Mouse (Mus musculus): ENCODE data around the gene Pomgnt2. TPM values are rescaled to one million over a fixed set of nuclear protein-coding genes. Genes with fewer than 3 reads are reported as not detected.

Gene Pomgnt2
- polyA plus RNA-seq, 1 experiment from 2014 or later = 15.4 TPM

DNA sequence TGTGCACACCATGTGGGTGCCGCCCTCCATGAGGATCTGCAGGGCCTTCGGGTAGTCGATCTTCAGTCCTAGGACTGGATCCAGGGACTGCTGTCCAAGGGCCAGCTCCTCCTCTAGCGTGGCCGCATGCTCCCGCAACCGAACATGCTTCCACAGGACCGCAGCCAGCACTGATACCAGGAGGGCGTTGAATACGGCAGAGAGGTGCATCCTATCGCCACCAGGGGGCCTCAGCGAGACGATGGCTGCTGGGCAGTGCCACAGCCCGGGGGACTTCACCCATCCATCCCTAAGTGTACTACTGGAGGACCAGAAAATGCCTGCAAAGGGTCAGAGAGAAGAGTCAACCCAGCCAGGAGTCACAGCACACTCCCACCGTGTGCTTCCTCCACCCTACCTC lies 13.4 kb downstream of the Pomgnt2 start:
- WGBS = 56% methylated on average over 15 of the region's 15 CpGs
- peak; percentile 44; the same call in 1 of the 2 replicates for ATAC-seq (ENCODE audit: low FRiP score, low read depth)
- H3K4me2 ChIP-seq (replicated peaks) = no peak overlapping the region
- no peak overlapping the region for H3K4me3 ChIP-seq
- peaks cover 2% of the 10 kb centered on the region; the same call in 1 of the 2 replicates for H3K4me1 ChIP-seq
- no peak overlapping the region for H3K9ac ChIP-seq (replicated peaks)
- H3K27me3 ChIP-seq = no peaks in the 10 kb centered on the region
- H3K27ac ChIP-seq (replicated peaks) = no peak overlapping the region
- H3K9me3 ChIP-seq = no peaks in the 10 kb centered on the region
- peaks cover 13% of the 10 kb centered on the region for H3K36me3 ChIP-seq

DNA sequence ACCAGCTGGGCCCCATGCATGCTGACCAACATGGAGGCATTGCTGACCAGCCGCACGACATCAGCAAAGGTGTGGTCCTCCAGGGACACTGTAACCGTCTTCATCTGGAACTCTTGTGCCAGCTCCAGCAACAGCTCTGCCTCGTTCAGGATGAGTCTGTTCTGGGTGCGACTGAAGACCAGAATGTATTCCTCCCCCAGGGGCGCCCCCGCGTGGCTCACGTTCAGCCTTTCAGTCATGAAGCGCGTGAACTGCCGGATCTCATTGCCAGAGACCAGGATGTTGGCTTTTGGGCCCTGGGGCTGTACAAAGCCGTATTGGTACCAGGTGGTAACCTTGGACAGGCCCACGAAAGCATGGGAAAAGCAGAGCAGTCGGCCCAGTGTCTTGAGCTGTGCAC lies 14.2 kb downstream of the Pomgnt2 start:
- 93% methylated on average over 15 of the region's 15 CpGs for WGBS
- Histone ChIP-seq H3K9me3 (no peaks in the 10 kb centered on the region), H3K4me2 (replicated peaks) (no peak overlapping the region)

DNA sequence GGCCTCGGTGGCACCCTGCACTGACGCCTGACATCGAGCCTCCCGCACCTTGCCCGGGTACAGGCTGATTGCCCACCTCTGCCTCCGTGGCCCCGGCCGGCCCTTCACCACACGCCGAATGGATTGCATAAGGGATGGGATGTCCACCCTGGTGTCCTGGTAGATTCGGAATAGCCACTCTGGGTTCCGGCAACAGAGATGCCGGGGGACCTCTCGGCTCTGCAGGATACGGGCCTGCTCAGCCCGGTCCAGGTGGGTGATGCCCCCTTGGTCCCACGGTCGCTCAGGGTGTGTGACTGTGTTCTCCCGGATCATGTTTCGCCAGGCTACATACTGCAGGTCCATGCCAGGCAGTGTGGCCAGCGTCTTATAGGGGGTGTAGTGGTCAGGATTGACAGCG lies 14.7 kb downstream of the Pomgnt2 start:
- Histone ChIP-seq H3K36me3 (peaks cover 13% of the 10 kb centered on the region), H3K9ac (replicated peaks) (no peak overlapping the region), H3K27ac (replicated peaks) (no peak overlapping the region), H3K9me3 (no peaks in the 10 kb centered on the region), H3K4me1 (peaks cover 2% of the 10 kb centered on the region; the same call in 1 of the 2 replicates), H3K27me3 (no peaks in the 10 kb centered on the region), H3K4me2 (replicated peaks) (no peak overlapping the region), H3K4me3 (no peak overlapping the region)
- no peak for ATAC-seq (ENCODE audit: low FRiP score, low read depth)
- WGBS = 95% methylated on average over 22 of the region's 22 CpGs

More for the DNA sequence above, 14.2 kb downstream of the Pomgnt2 start:
- no peak overlapping the region for H3K9ac ChIP-seq (replicated peaks)
- H3K4me1 ChIP-seq = peaks cover 2% of the 10 kb centered on the region; the same call in 1 of the 2 replicates
- no peak overlapping the region for H3K4me3 ChIP-seq
- no peak for ATAC-seq (ENCODE audit: low FRiP score, low read depth)
- no peak overlapping the region for H3K27ac ChIP-seq (replicated peaks)
- peaks cover 13% of the 10 kb centered on the region for H3K36me3 ChIP-seq
- H3K27me3 ChIP-seq = no peaks in the 10 kb centered on the region

DNA sequence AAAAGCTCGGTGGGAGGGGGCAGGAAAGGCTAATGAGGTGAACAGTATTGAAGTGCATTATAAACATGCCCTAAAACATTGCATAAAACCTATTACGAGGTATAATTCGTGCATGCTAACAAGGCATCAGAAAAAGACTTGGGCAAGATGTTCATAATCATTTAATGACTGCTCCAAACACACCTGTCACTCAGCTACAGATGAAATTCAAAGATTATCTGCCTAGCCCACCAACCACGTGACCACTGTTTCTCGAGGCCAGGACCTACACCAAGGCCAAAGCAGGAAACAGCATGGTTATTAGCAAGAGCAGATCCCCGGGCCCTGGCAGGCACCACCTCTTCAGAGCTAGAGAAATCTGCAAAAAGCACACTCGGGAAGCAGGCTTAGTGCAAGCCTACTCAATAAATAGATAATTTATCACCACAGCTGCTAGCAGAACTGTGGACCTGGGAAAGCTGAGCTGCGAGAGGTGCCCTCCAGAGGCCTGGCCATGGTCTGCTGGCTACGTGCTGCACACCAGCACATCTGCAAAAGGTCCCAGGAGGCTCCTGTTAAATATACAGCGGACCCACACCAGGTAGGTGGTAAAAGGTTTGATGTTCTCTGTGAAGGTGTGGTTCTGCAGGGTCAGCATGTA lies 15.3 kb downstream of the Pomgnt2 start:
- no peak overlapping the region for H3K4me3 ChIP-seq
- peaks cover 2% of the 10 kb centered on the region; the same call in 1 of the 2 replicates for H3K4me1 ChIP-seq
- no peak overlapping the region for H3K27ac ChIP-seq (replicated peaks)
- no peak for ATAC-seq (ENCODE audit: low FRiP score, low read depth)
- H3K36me3 ChIP-seq = peaks cover 13% of the 10 kb centered on the region
- H3K9ac ChIP-seq (replicated peaks) = no peak overlapping the region
- 85% methylated on average over 10 of the region's 10 CpGs for WGBS
- H3K27me3 ChIP-seq = no peaks in the 10 kb centered on the region
- H3K9me3 ChIP-seq = no peaks in the 10 kb centered on the region
- no peak overlapping the region for H3K4me2 ChIP-seq (replicated peaks)

DNA sequence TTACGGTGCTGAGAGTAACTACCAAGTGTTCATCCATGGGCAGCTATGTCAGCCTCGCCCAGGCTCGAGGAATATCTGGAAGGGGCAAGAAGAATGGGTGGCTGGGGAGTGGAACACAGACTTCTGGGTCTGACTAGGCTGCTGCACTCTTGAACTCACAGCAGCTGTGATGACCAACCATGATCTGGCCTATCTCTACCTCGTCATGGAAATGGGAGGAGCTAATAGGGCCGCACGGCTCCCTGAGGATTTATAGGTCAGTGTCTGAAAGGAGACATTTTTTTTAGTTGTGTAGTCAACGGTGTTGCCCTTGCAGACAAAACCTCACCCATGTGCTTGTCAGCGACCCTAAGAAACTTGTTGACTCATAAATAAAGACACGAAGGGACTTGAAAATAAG lies 15.9 kb downstream of the Pomgnt2 start:
- no peak for ATAC-seq (ENCODE audit: low FRiP score, low read depth)
- Histone ChIP-seq H3K9ac (replicated peaks) (no peak overlapping the region), H3K27ac (replicated peaks) (no peak overlapping the region), H3K4me1 (peaks cover 2% of the 10 kb centered on the region; the same call in 1 of the 2 replicates), H3K4me3 (no peak overlapping the region), H3K9me3 (no peaks in the 10 kb centered on the region), H3K4me2 (replicated peaks) (no peak overlapping the region), H3K27me3 (no peaks in the 10 kb centered on the region), H3K36me3 (peaks cover 13% of the 10 kb centered on the region)
- 87% methylated on average over 9 of the region's 9 CpGs for WGBS

DNA sequence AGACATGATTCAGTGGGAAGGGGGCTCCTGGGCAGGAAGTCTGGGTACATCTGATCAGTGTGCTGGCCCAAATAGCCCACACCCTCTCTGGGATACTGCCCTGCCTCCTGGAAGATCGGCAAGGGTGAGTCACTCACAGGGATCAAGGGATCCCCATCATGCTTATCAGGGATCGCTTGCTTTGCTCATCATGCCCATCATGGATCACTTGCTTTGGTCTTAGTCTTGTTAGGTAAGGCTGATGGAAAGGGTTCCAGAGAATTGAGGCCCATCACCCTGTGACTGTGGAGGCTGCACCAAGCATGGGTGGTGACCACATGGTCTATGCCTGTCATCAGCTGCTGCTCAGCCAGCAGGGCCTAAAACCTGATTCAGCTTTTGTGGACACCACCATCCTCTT lies 21.6 kb downstream of the Pomgnt2 start:
- Histone ChIP-seq H3K36me3 (no peaks in the 10 kb centered on the region), H3K27ac (replicated peaks) (no peak overlapping the region), H3K9ac (replicated peaks) (no peak overlapping the region), H3K27me3 (no peaks in the 10 kb centered on the region), H3K4me1 (no peaks in the 10 kb centered on the region), H3K4me2 (replicated peaks) (no peak overlapping the region), H3K4me3 (no peak overlapping the region), H3K9me3 (no peaks in the 10 kb centered on the region)
- ATAC-seq (ENCODE audit: low FRiP score, low read depth) = no peak
- 81% methylated on average over 2 of the region's 2 CpGs for WGBS

DNA sequence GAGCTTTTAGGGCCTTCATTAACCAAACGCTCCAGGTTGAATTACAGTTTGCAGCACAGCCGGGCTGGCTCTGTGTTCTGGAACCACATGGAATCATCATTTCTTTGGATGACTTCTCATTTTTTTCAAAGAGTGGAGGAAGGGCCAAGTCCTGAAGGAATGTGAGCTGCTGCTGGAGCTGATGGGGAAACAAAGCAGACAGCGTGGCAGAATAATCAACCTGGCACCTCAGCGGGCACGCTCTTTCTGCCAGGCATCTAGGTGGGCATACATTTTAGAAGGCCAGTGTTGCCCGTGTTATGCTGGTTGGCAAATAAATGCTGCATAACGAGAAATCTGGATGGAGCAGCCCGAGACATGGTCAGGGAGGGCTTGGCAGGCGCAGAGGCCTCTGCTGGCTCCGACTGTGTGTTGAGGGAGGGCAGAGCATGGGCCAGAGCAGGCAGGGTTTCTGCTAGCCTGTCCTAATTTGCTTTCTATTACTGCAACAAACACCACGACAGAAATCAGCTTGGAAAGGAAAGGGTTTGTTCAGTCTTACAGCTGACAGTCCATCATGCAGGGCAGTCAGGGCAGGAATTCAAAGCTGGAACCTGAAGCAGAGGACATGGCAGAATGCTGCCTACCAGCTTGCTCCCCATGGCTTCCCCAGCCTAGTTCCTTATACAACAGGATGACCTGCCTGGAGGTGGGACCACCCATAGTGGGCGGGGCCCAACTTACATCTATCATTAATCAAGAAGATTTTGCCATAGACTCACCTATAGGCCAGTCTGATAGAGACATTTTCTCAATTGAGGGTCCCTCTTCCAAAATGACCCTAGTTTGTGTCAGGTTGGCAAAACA lies 22.5 kb downstream of the Pomgnt2 start:
- 90% methylated on average over 12 of the region's 12 CpGs for WGBS
- no peaks in the 10 kb centered on the region for H3K9me3 ChIP-seq
- no peak overlapping the region for H3K27ac ChIP-seq (replicated peaks)
- no peak overlapping the region for H3K9ac ChIP-seq (replicated peaks)
- no peaks in the 10 kb centered on the region for H3K27me3 ChIP-seq
- no peak overlapping the region for H3K4me2 ChIP-seq (replicated peaks)
- no peak for ATAC-seq (ENCODE audit: low FRiP score, low read depth)
- H3K4me1 ChIP-seq = no peaks in the 10 kb centered on the region
- no peak overlapping the region for H3K4me3 ChIP-seq
- no peaks in the 10 kb centered on the region for H3K36me3 ChIP-seq

DNA sequence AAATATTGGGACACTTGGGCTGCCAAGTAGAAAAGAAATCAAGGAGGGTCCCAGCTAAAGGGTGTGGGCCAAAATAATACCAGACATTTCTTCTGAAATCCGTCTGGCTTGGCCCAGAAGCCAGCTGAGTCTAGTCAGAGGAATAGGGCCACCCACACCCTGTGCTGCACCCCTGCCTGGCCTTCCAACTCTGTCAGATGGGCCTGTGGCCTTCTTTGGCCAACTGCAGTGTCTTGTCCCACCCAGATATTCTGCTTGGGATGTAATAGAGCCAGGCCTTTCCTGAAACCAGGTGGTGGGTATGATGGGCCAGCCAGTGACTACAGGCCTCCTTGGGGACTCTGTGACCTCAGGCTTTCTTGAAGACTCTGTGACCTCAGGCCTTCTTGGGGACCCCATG lies 23.7 kb downstream of the Pomgnt2 start:
- Histone ChIP-seq H3K4me2 (replicated peaks) (no peak overlapping the region), H3K27me3 (no peaks in the 10 kb centered on the region), H3K27ac (replicated peaks) (no peak overlapping the region), H3K36me3 (no peaks in the 10 kb centered on the region), H3K4me1 (no peaks in the 10 kb centered on the region), H3K4me3 (no peak overlapping the region), H3K9ac (replicated peaks) (no peak overlapping the region), H3K9me3 (no peaks in the 10 kb centered on the region)
- 55% methylated on average over 1 of the region's 1 CpGs for WGBS
- no peak for ATAC-seq (ENCODE audit: low FRiP score, low read depth)

DNA sequence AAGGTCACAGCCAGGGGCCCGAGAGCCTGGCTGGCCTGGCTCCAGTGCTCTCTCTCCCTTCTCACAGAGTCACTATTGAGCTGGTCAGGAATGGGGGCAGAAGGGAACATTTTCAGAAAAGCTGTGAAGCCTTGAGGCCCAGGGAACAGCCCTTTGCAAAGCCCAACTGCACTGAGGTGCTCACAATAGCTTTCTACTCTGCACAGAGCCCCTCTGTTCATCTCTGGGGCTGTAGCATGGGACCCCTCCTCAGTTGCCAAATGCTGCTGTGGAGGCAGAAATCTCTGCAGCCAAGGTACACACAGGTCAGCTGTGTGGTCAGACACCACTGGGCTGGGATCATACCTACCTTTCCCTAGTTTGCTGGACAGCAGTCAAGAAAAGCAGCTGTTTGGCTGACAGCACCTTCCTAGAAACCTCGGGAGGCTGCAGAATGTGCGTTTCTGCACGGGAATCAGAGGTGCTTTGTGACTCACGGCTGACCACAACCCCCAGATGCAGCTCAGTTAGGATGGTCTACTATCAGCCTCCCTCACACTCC lies 27.0 kb downstream of the Pomgnt2 start:
- Histone ChIP-seq H3K36me3 (no peaks in the 10 kb centered on the region), H3K27me3 (no peaks in the 10 kb centered on the region), H3K9me3 (no peaks in the 10 kb centered on the region), H3K27ac (replicated peaks) (no peak overlapping the region), H3K9ac (replicated peaks) (no peak overlapping the region), H3K4me2 (replicated peaks) (no peak overlapping the region), H3K4me1 (no peaks in the 10 kb centered on the region), H3K4me3 (no peak overlapping the region)
- no peak for ATAC-seq (ENCODE audit: low FRiP score, low read depth)
- WGBS = 61% methylated on average over 5 of the region's 5 CpGs

DNA sequence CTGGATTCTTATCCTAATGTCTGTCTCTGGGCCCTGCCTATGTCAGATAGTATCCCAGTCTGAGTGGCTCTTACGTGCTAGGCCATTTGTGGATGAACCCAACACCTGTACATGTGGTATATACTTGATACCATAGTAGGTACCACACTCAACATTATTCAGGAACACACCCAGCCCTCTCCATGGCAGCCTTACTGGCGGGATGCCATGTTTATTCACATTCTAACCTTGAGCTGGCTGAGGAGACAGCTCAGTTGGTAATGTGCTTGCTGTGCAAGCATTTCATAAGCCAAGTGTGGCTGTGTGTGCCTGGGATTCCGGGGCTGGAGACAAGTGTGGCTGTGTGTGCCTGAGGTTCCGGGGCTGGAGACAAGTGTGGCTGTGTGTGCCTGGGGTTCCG lies 28.7 kb downstream of the Pomgnt2 start:
- Histone ChIP-seq H3K4me3 (no peak overlapping the region), H3K27me3 (no peaks in the 10 kb centered on the region), H3K9ac (replicated peaks) (no peak overlapping the region), H3K36me3 (no peaks in the 10 kb centered on the region), H3K4me1 (no peaks in the 10 kb centered on the region), H3K9me3 (no peaks in the 10 kb centered on the region), H3K27ac (replicated peaks) (no peak overlapping the region), H3K4me2 (replicated peaks) (no peak overlapping the region)
- 86% methylated on average over 5 of the region's 5 CpGs for WGBS
- no peak for ATAC-seq (ENCODE audit: low FRiP score, low read depth)

DNA sequence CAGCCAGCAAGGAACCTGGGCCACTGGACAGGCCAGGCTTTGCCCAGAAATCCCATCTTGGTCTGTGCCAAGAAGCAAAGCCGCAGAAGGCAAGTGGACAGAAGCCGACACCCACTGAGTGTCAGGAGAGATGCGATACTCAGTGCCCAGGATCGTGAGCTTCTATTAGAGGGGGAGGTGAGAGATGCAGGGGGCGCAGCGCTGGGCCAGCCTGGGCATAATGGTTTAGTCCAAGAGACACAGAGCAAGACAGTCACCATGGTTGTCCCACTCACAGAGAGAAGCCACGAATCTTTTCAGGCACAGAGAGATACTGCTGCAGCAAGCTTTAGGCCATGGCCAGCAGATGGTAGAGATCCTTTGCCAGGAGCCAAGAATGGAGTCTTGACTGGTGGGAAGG lies 32.0 kb downstream of the Pomgnt2 start:
- Histone ChIP-seq H3K4me2 (replicated peaks) (no peak overlapping the region), H3K36me3 (no peaks in the 10 kb centered on the region), H3K27ac (replicated peaks) (no peak overlapping the region), H3K9ac (replicated peaks) (no peak overlapping the region), H3K9me3 (no peaks in the 10 kb centered on the region), H3K4me1 (no peaks in the 10 kb centered on the region), H3K27me3 (no peaks in the 10 kb centered on the region), H3K4me3 (no peak overlapping the region)
- WGBS = 93% methylated on average over 7 of the region's 7 CpGs
- ATAC-seq (ENCODE audit: low FRiP score, low read depth) = no peak

DNA sequence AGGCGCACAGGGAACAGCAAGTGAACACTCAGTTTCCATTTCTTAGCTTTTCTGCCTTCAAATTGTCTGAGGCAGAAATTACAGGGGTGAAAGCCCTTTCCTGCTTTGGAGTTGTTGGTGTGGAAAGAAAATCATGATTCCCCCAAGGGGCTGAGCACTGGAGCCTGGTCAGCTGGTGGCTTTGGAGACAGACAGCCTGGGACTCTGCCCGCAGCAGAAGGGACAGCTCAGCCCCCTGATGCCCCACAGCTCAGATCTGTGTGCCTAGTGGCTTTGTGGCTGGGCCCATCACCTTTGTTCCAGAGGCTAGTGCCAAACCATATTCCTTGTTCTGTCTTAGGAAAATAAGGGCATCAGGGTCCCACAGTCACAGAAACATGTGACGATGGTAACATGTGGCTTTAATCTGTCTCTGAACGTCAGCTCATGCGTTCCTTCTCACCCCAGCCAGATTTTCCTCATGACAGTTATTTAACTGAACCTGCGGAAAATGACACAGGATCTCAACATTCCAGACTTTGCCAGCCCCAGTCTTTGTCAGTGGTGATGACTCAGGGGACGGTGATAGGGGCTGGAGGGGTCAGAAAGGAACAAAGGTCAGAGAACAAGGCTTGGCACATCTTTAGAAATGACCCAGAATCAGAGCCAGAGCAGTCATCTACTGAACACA lies 36.8 kb downstream of the Pomgnt2 start:
- Histone ChIP-seq H3K9ac (replicated peaks) (no peak overlapping the region), H3K36me3 (no peaks in the 10 kb centered on the region), H3K9me3 (no peaks in the 10 kb centered on the region), H3K27me3 (no peaks in the 10 kb centered on the region), H3K4me3 (no peak overlapping the region), H3K4me1 (no peaks in the 10 kb centered on the region), H3K4me2 (replicated peaks) (no peak overlapping the region), H3K27ac (replicated peaks) (no peak overlapping the region)
- WGBS = 55% methylated on average over 7 of the region's 7 CpGs
- ATAC-seq (ENCODE audit: low FRiP score, low read depth) = no peak

Measured in midbrain, embryonic 12.5 days (tissue).